Mouse (Mus musculus): ENCODE results near the gene Washc2. TPM values are rescaled to one million over a fixed set of nuclear protein-coding genes. Genes with fewer than 3 reads are reported as not detected.
"Not testable (repeated sequence)": the region's sequence is repeated elsewhere in the genome, so short reads cannot be mapped to it uniquely, and the experiment has no call there.

Washc2 gene
- 53.9 and 61.4 TPM in 2 replicates for polyA plus RNA-seq (2015; fragmentation: Nextera tagmentation; extraction: Ambion mirVana)

DNA sequence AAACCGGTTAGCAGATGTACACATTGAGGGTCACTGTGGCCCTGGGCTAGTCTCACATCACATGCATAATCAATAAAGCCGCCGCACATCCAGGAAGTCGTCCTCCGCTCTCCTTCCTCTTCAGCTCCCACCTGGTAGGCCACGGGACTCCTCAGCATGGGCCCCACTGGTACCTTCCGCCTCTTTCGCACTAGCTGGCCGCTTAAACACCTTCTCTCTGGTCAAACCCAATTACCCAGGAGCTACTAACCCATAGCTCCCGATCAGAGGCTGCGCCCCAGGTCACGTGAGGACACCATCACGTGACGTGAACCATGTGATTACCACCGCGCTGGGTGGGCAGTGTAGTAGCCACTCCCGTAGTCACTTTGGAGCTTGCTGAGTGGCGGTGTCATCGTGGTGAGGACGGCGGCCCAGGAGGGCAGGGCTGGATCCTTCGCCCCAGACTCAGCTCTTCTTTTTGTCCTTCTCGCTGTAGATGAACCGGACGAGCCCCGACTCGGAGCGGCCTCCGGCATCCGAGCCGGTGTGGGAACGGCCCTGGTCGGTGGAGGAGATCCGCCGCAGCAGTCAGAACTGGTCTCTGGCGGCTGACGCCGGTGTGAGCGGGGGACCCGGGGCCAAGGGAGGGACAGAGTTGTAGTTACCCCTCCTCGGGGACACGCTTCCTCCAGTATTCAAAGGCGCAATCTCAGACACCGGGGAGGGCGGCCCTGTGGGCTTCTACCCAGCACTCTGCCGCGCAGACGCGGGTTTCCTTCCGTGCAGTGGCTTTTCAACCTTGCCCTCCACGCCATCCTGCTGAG is at the start of gene Washc2:
Gene Washc2, plus strand, starts transcription at position 310 of the 806 bp plus-strand sequence.
- H3K27ac ChIP-seq (ENCODE audit: low read length): peak within 1 kb of the TSS; percentile 92
- peaks cover 4% of the 10 kb centered on the region for H3K4me1 ChIP-seq (ENCODE audit: control insufficient read depth, insufficient read depth, low read length)
- no peaks in the 10 kb centered on the region for H3K9me3 ChIP-seq (ENCODE audit: control insufficient read depth, low read length)
- peak within 1 kb of the TSS; percentile 77 for H3K4me2 ChIP-seq (ENCODE audit: low read depth, low read length)
- under 1% methylated on average over 51 of the region's 51 CpGs for WGBS
- peak within 1 kb of the TSS; percentile 85 for H3K9ac ChIP-seq (ENCODE audit: low read depth, low read length)
- no peaks in the 10 kb centered on the region for H3K36me3 ChIP-seq (ENCODE audit: control insufficient read depth, insufficient read depth, low read length)
- no peaks in the 10 kb centered on the region for H3K27me3 ChIP-seq (replicated peaks; ENCODE audit: control insufficient read depth, insufficient read depth, low read length)
- H3K4me3 ChIP-seq (ENCODE audit: low read length): peak within 1 kb of the TSS; percentile 86
- ATAC-seq: peak; percentile 99

DNA sequence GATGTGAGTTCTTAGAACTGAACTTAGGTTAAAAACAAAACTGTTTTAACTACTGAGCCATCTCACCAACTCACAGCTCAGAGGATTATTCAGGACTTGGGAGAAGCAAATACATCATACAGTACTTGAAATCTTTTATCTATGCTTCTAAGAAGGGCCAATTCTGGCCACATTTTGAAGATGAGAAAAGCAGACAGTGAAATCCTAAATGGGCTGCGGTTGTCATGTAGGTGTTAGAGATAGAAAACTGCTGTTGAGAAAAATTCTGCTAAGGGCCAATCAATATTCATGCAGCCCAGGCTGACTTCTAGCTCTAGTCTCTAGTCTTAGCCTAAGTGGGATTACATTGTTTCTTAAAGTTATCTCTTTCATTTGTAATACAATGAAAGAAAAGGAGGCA is 41.5 kb upstream of the Washc2 start:
- ATAC-seq: no peak
- Histone ChIP-seq H3K9ac (ENCODE audit: low read depth, low read length) (no peak overlapping the region), H3K27ac (ENCODE audit: low read length) (no peak overlapping the region), H3K9me3 (ENCODE audit: control insufficient read depth, low read length) (no peaks in the 10 kb centered on the region), H3K4me3 (ENCODE audit: low read length) (no peak overlapping the region), H3K27me3 (replicated peaks; ENCODE audit: control insufficient read depth, insufficient read depth, low read length) (no peaks in the 10 kb centered on the region), H3K36me3 (ENCODE audit: control insufficient read depth, insufficient read depth, low read length) (no peaks in the 10 kb centered on the region), H3K4me2 (ENCODE audit: low read depth, low read length) (no peak overlapping the region), H3K4me1 (ENCODE audit: control insufficient read depth, insufficient read depth, low read length) (no peaks in the 10 kb centered on the region)
- WGBS: 91% methylated on average over 1 of the region's 1 CpGs

DNA sequence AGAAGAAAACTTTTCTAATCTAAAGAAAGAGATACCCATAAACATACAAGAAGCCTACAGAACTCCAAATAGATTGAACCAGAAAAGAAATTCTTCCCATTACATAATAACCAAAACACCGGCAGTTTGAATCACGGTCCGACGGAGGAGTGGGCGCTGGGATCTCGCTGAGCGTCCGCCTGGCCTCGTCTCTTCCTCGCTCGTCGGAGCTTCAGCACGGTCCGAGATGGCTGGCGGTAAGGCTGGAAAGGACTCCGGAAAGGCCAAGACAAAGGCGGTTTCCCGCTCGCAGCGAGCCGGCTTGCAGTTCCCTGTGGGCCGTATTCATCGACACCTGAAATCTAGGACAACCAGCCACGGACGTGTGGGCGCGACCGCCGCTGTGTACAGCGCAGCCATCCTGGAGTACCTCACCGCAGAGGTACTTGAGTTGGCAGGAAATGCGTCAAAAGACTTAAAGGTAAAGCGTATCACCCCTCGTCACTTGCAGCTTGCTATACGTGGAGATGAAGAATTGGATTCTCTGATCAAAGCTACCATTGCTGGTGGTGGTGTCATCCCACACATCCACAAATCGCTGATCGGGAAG is 34.2 kb upstream of the Washc2 start:
- ATAC-seq; H3K9me3 ChIP-seq (ENCODE audit: control insufficient read depth, low read length): not testable (repeated sequence)

GRCm38 (mm10) chr6:116178376-116178775 is 29.5 kb upstream of the Washc2 start:
- peak; percentile 89 for ATAC-seq
- H3K36me3 ChIP-seq (ENCODE audit: control insufficient read depth, insufficient read depth, low read length): no peaks in the 10 kb centered on the region
- no peak overlapping the region for H3K4me2 ChIP-seq (ENCODE audit: low read depth, low read length)
- H3K4me3 ChIP-seq (ENCODE audit: low read length): no peak overlapping the region
- no peaks in the 10 kb centered on the region for H3K27me3 ChIP-seq (replicated peaks; ENCODE audit: control insufficient read depth, insufficient read depth, low read length)
- H3K9me3 ChIP-seq (ENCODE audit: control insufficient read depth, low read length): no peaks in the 10 kb centered on the region
- no peaks in the 10 kb centered on the region for H3K4me1 ChIP-seq (ENCODE audit: control insufficient read depth, insufficient read depth, low read length)
- WGBS: 81% methylated on average over 2 of the region's 2 CpGs
- peak overlapping the region; percentile 33; the same call in 1 of the 2 replicates for H3K27ac ChIP-seq (ENCODE audit: low read length)
- H3K9ac ChIP-seq (ENCODE audit: low read depth, low read length): no peak overlapping the region

More for the DNA sequence above, 34.2 kb upstream of the Washc2 start:
- not testable (repeated sequence) for H3K27me3 ChIP-seq (replicated peaks; ENCODE audit: control insufficient read depth, insufficient read depth, low read length); H3K4me3 ChIP-seq (ENCODE audit: low read length); H3K27ac ChIP-seq (ENCODE audit: low read length); H3K4me1 ChIP-seq (ENCODE audit: control insufficient read depth, insufficient read depth, low read length); H3K36me3 ChIP-seq (ENCODE audit: control insufficient read depth, insufficient read depth, low read length); H3K4me2 ChIP-seq (ENCODE audit: low read depth, low read length); H3K9ac ChIP-seq (ENCODE audit: low read depth, low read length)
- 79% methylated on average over 37 of the region's 37 CpGs for WGBS

DNA sequence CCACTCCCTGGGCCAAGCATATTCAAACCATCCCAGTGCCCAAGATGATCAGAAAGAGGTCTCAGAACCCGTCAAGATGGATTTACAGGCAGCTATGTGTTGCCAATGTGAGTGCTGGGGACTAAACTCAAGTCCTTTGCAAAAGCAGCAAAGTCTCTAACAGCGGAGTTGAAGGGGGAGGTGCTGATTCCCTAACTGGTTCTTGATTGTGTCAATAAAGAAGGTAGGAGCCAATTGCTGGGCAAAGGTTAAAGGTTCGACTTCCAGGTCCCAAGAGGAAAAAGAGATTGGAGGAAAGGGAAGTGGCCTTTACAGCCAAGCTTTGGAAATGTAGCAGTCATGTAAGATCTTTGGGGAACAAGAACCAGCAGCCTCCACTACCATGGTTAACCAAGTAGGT is 27.1 kb upstream of the Washc2 start:
- Histone ChIP-seq H3K4me1 (ENCODE audit: control insufficient read depth, insufficient read depth, low read length) (no peaks in the 10 kb centered on the region), H3K9ac (ENCODE audit: low read depth, low read length) (no peak overlapping the region), H3K9me3 (ENCODE audit: control insufficient read depth, low read length) (no peaks in the 10 kb centered on the region), H3K4me3 (ENCODE audit: low read length) (no peak overlapping the region), H3K4me2 (ENCODE audit: low read depth, low read length) (no peak overlapping the region), H3K27me3 (replicated peaks; ENCODE audit: control insufficient read depth, insufficient read depth, low read length) (no peaks in the 10 kb centered on the region), H3K27ac (ENCODE audit: low read length) (peak overlapping the region; percentile 42; the same call in 1 of the 2 replicates), H3K36me3 (ENCODE audit: control insufficient read depth, insufficient read depth, low read length) (no peaks in the 10 kb centered on the region)
- peak; percentile 66 for ATAC-seq
- 58% methylated on average over 3 of the region's 3 CpGs for WGBS

DNA sequence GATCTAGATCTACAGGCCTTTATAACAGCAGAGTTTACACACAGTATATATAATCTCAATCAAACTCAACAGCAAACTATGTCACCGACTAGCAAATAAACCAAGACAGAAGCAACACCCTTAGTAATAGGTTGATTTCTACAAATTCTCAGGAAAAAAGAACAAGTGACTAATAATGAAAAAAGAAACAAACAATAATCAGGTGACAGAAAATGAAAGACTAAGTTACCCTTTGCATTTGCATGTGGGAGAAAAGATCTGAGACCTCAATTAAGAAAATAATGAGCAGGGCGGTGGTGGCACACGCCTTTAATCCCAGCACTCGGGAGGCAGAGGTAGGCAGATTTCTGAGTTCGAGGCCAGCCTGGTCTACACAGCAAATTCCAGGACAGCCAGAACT is 24.3 kb upstream of the Washc2 start:
- no peak for ATAC-seq
- no peaks in the 10 kb centered on the region for H3K4me1 ChIP-seq (ENCODE audit: control insufficient read depth, insufficient read depth, low read length)
- H3K27me3 ChIP-seq (replicated peaks; ENCODE audit: control insufficient read depth, insufficient read depth, low read length): no peaks in the 10 kb centered on the region
- H3K4me3 ChIP-seq (ENCODE audit: low read length): no peak overlapping the region
- 86% methylated on average over 5 of the region's 5 CpGs for WGBS
- no peak overlapping the region for H3K9ac ChIP-seq (ENCODE audit: low read depth, low read length)
- no peaks in the 10 kb centered on the region for H3K36me3 ChIP-seq (ENCODE audit: control insufficient read depth, insufficient read depth, low read length)
- H3K27ac ChIP-seq (ENCODE audit: low read length): no peak overlapping the region
- no peak overlapping the region for H3K4me2 ChIP-seq (ENCODE audit: low read depth, low read length)
- H3K9me3 ChIP-seq (ENCODE audit: control insufficient read depth, low read length): no peaks in the 10 kb centered on the region

GRCm38 (mm10) chr6:116186485-116186884 is 21.4 kb upstream of the Washc2 start:
- H3K9me3 ChIP-seq (ENCODE audit: control insufficient read depth, low read length): no peaks in the 10 kb centered on the region
- H3K4me1 ChIP-seq (ENCODE audit: control insufficient read depth, insufficient read depth, low read length): 0 out of 2 replicates have a peak, but pooled peaks cover 3% of the 10 kb centered on the region
- ATAC-seq: no peak
- 40% methylated on average over 2 of the region's 2 CpGs for WGBS
- H3K36me3 ChIP-seq (ENCODE audit: control insufficient read depth, insufficient read depth, low read length): no peaks in the 10 kb centered on the region
- H3K27me3 ChIP-seq (replicated peaks; ENCODE audit: control insufficient read depth, insufficient read depth, low read length): no peaks in the 10 kb centered on the region
- no peak overlapping the region for H3K4me2 ChIP-seq (ENCODE audit: low read depth, low read length)
- no peak overlapping the region for H3K9ac ChIP-seq (ENCODE audit: low read depth, low read length)
- no peak overlapping the region for H3K27ac ChIP-seq (ENCODE audit: low read length)
- no peak overlapping the region for H3K4me3 ChIP-seq (ENCODE audit: low read length)

- Histone ChIP-seq H3K9me3 (ENCODE audit: control insufficient read depth, low read length) (no peaks in the 10 kb centered on the region), H3K27ac (ENCODE audit: low read length) (no peak overlapping the region), H3K36me3 (ENCODE audit: control insufficient read depth, insufficient read depth, low read length) (no peaks in the 10 kb centered on the region), H3K9ac (ENCODE audit: low read depth, low read length) (no peak overlapping the region), H3K27me3 (replicated peaks; ENCODE audit: control insufficient read depth, insufficient read depth, low read length) (no peaks in the 10 kb centered on the region), H3K4me2 (ENCODE audit: low read depth, low read length) (no peak overlapping the region), H3K4me1 (ENCODE audit: control insufficient read depth, insufficient read depth, low read length) (peaks cover 11% of the 10 kb centered on the region), H3K4me3 (ENCODE audit: low read length) (no peak overlapping the region)
- WGBS: 37% methylated on average over 1 of the region's 1 CpGs
- no peak for ATAC-seq
Observed at GRCm38 (mm10) chr6:116189417-116189816, 18.4 kb upstream of the Washc2 start.

- Histone ChIP-seq H3K9ac (ENCODE audit: low read depth, low read length) (peak overlapping the region; percentile 94), H3K4me1 (ENCODE audit: control insufficient read depth, insufficient read depth, low read length) (peaks cover 11% of the 10 kb centered on the region), H3K4me3 (ENCODE audit: low read length) (peak overlapping the region; percentile 92), H3K36me3 (ENCODE audit: control insufficient read depth, insufficient read depth, low read length) (no peaks in the 10 kb centered on the region), H3K27ac (ENCODE audit: low read length) (peak overlapping the region; percentile 80), H3K4me2 (ENCODE audit: low read depth, low read length) (peak overlapping the region; percentile 84), H3K27me3 (replicated peaks; ENCODE audit: control insufficient read depth, insufficient read depth, low read length) (no peaks in the 10 kb centered on the region), H3K9me3 (ENCODE audit: control insufficient read depth, low read length) (no peaks in the 10 kb centered on the region)
- under 1% methylated on average over 50 of the region's 51 CpGs for WGBS
- peak; percentile 91 for ATAC-seq
Observed at GRCm38 (mm10) chr6:116192809-116193311, 15.0 kb upstream of the Washc2 start.
